Mouse (Mus musculus): ENCODE measurements around the gene Nabp1.

Gene Nabp1

DNA sequence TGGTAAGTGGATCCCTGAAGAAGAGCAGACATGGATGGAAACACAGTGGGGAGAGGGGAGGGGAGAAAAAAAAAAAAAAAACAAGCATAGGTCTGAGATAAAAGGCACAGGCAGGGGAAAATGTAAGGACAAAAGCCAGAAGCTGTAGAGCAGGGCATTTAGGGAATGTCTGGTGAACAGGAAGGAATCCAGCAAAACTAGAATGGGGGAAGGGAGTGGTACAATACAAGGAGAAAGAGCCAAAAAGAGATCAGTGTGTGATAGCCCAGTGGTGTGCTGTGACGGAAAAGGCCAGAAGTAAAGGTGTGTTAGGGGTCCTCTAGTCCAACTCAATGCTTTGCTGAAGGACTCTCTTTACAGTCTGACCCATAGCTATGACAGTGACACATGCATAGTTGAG is 8.1 kb upstream of the Nabp1 start:
- peak; percentile 33 for DNase-seq (ENCODE audit: low read depth, low spot score)

GRCm38 (mm10) chr1:51480386-51480785 is 2.2 kb upstream of the Nabp1 start:
- no peak for DNase-seq (ENCODE audit: low read depth, low spot score)

GRCm38 (mm10) chr1:51479691-51480090 is 1.5 kb upstream of the Nabp1 start:
- peak; percentile 53 for DNase-seq (ENCODE audit: low read depth, low spot score)

GRCm38 (mm10) chr1:51479027-51479329 is 753 bp upstream of the Nabp1 start:
- no peak for DNase-seq (ENCODE audit: low read depth, low spot score)

- peak; percentile 55 for DNase-seq (ENCODE audit: low read depth, low spot score)
Measured at GRCm38 (mm10) chr1:51477656-51478081, 556 bp downstream of the Nabp1 start.

GRCm38 (mm10) chr1:51476405-51476804 is 1.8 kb downstream of the Nabp1 start:
- no peak for DNase-seq (ENCODE audit: low read depth, low spot score)

- DNase-seq (ENCODE audit: low read depth, low spot score): no peak
Measured at GRCm38 (mm10) chr1:51468077-51468476, 10.1 kb downstream of the Nabp1 start.

DNA sequence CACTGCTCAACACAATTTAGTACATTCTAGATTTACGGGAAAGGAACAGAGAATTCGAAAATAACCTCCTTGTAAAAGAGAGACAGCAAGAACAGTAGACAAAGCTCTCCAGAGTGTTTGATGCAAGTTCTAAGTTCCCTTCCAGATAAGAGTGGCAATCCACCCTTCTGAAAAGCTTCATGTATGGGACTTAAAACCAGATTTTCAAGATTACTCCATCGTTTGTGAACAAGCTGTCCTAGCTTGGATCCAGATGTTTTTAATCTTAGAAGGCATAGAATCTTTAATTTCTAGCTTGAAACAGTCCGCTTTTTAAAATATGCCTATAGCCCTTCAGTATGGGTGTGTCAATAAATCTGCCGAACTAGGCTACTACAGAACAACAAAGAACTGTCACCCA is 11.0 kb downstream of the Nabp1 start:
- no peak for DNase-seq (ENCODE audit: low read depth, low spot score)

- DNase-seq (ENCODE audit: low read depth, low spot score): peak; percentile 36
Measured at GRCm38 (mm10) chr1:51466385-51466784, 11.8 kb downstream of the Nabp1 start.

DNA sequence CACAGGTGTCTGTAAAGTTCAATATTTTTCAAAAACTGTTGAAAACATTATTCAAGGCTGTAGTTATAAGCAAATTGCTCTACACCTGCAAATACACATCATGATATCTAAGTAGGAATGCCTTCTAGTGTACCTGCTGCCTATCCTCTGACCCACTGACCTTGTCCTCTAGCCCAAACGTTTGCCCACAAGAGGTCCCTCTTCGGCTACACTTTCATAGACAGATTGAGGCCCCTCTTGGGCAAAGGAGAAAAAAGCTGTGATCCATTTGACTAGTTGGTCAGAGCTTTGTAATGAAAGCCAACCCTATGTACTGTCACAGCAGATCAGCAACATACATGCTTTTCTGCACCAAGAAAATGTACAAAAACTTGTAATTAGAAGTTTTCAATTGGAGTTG is 12.9 kb downstream of the Nabp1 start:
- DNase-seq (ENCODE audit: low read depth, low spot score): no peak

- DNase-seq (ENCODE audit: low read depth, low spot score): no peak
Measured at GRCm38 (mm10) chr1:51463038-51463437, 15.2 kb downstream of the Nabp1 start.

DNA sequence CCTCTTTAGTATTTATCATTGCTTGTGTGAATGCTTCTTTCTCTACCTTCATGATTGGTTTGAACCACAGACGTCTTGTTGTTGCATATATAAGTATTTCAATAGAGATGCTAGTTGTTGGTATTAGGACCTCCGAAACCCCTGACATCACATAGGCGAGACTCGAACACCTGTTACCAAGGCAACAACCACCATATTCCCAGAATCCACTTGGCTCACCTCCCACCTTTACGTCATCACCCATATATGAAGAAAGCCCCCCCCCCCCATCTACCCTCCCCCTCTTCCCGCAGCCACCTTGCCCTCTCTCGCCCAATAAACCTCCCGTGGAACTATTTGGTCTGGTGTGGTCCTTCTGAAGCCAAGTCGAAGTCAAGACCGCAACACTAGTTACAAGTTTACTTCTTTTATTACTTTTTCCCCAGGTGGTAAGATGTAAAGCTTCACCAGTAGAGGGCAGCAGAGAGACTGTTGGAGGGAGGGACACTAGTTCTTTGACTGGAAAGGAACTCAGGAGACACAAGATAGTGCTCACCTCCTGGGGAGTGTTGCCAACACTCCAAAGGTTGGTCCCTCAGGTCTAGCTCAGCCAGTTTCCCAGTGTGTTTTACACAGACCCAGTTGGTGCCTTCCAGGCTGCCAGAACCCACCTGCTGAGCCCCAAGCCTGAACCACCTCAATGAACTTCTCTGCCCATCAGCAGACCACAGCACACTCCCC is 19.3 kb downstream of the Nabp1 start:
- peak; percentile 87 for DNase-seq (ENCODE audit: low read depth, low spot score)

- DNase-seq (ENCODE audit: low read depth, low spot score): no peak
Measured at GRCm38 (mm10) chr1:51458089-51458488, 20.1 kb downstream of the Nabp1 start.

DNA sequence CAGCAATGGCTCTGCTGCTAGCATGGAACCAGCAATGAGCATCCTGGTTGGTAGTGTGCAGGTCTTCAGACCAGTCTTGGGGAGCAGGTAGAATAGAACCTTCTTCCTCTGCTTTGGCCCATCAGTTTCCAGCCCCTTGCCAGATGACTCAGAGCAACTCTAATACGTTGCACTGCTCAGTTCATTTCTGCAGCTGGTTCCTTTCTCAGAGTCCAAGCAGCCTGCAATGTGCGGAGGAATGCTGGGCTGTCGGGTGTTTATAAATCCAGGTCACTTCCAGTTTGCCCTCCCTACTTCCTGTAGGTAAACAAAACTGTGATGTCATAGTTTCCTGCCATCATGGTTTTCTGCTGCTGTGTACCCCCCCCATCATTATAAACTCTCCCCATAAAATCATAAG is 21.0 kb downstream of the Nabp1 start:
- DNase-seq (ENCODE audit: low read depth, low spot score): no peak

- no peak for DNase-seq (ENCODE audit: low read depth, low spot score)
Measured at GRCm38 (mm10) chr1:51448789-51449188, 29.4 kb downstream of the Nabp1 start.

- no peak for DNase-seq (ENCODE audit: low read depth, low spot score)
Measured at GRCm38 (mm10) chr1:51445854-51446460, 32.3 kb downstream of the Nabp1 start.

GRCm38 (mm10) chr1:51445161-51445853 is 32.9 kb downstream of the Nabp1 start:
- DNase-seq (ENCODE audit: low read depth, low spot score): no peak

- DNase-seq (ENCODE audit: low read depth, low spot score): peak; percentile 34
Measured at GRCm38 (mm10) chr1:51429775-51430174, 48.5 kb downstream of the Nabp1 start.

- no peak for DNase-seq (ENCODE audit: low read depth, low spot score)
Measured at GRCm38 (mm10) chr1:51426298-51426697, 51.9 kb downstream of the Nabp1 start.

- DNase-seq (ENCODE audit: low read depth, low spot score): peak; percentile 82
Measured at GRCm38 (mm10) chr1:51421029-51421428, 57.2 kb downstream of the Nabp1 start.

DNA sequence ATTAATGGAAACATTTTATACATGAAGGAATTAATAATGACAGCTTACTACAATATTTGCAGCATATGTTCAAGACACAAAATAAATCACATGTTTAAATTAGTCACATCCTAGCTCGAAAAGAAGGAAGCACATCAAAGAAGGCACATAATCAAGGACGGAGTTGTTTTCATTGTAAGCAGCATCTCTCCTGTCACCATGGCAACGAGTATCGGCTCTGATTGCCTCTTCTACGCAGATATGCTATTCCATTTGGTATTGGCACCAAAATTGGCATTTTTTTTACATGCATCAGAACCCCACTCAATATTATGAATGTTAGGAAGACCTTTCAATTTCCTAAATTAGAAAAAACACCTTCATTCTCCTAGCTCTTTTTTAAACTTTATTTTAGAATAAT is 59.5 kb downstream of the Nabp1 start:
- DNase-seq (ENCODE audit: low read depth, low spot score): no peak
